Mouse (Mus musculus) stomach, embryonic 14.5 days (tissue): Measurements from ENCODE around the gene Evx2. TPM values are rescaled to one million over a fixed set of nuclear protein-coding genes. Genes with fewer than 3 reads are reported as not detected.

Experiments
- ATAC-seq: fragments of 200-750 bp; cut with Nextera tagmentation; 2 replicates; pipeline ENCODE4 v1.8.0; 2017; ENCODE audit warnings: low read depth, moderate TSS enrichment; ENCODE audit not compliant: insufficient number of reproducible peaks, insufficient read depth, low FRiP score
- H3K27ac ChIP-seq: fragments of 300-500 bp; sonication (generic); 2 replicates; pipeline ENCODE4 v1.5.1; 2014; ENCODE audit warnings: mild to moderate bottlenecking, low read length, moderate library complexity, mixed read lengths
- H3K27me3 ChIP-seq: fragments of 300-500 bp; sonication (generic); 2 replicates; pipeline ENCODE4 v1.6.1; 2014; ENCODE audit warnings: low read length, control low read depth, mixed read lengths; ENCODE audit not compliant: control insufficient read depth, insufficient read depth
- H3K36me3 ChIP-seq: fragments of 300-500 bp; sonication (generic); 2 replicates; pipeline ENCODE4 v1.6.1; 2014; ENCODE audit warnings: mild to moderate bottlenecking, control low read depth, low read length, moderate library complexity, mixed read lengths; ENCODE audit not compliant: control insufficient read depth, insufficient read depth
- H3K4me1 ChIP-seq: fragments of 300-500 bp; sonication (generic); 2 replicates; pipeline ENCODE4 v1.6.1; 2014; ENCODE audit warnings: low read length, control low read depth, mixed read lengths; ENCODE audit not compliant: control insufficient read depth, insufficient read depth
- H3K4me2 ChIP-seq: fragments of 300-500 bp; sonication (generic); replicated peaks from 2 replicates; pipeline ENCODE4 v1.6.1; 2014; ENCODE audit warnings: low read depth, low read length, control low read depth
- H3K4me3 ChIP-seq: fragments of 300-500 bp; sonication (generic); 2 replicates; pipeline ENCODE4 v1.5.1; 2014; ENCODE audit warnings: low read depth, low read length, control low read depth
- H3K9ac ChIP-seq: fragments of 300-500 bp; sonication (generic); replicated peaks from 2 replicates; pipeline ENCODE4 v1.6.1; 2014; ENCODE audit warnings: low read depth, mild to moderate bottlenecking, control low read depth, low read length, moderate library complexity, mixed read lengths
- H3K9me3 ChIP-seq: fragments of 300-500 bp; sonication (generic); 2 replicates; pipeline ENCODE4 v1.6.1; 2016; ENCODE audit warnings: low read depth, low read length, control low read depth; ENCODE audit not compliant: control insufficient read depth
- WGBS: fragments of 180-500 bp; shearing (Covaris S2); extraction: QIAGEN DNeasy Blood & Tissue Kit; methylation state at CpG from one replicate; pipeline ENCODE4 v1.1.7; 2014; 5-methylcytosine and 5-hydroxymethylcytosine counted together
- polyA plus RNA-seq: library from polyadenylated mRNA; unstranded; fragments of >200 nt; fragmentation: Nextera tagmentation; extraction: Ambion mirVana; gene quantifications from 2 replicates; pipeline ENCODE4 v1.2.1, GENCODE M21; 2014

Evx2 gene
- polyA plus RNA-seq, 1 experiment from 2014 or later, result not detected

DNA sequence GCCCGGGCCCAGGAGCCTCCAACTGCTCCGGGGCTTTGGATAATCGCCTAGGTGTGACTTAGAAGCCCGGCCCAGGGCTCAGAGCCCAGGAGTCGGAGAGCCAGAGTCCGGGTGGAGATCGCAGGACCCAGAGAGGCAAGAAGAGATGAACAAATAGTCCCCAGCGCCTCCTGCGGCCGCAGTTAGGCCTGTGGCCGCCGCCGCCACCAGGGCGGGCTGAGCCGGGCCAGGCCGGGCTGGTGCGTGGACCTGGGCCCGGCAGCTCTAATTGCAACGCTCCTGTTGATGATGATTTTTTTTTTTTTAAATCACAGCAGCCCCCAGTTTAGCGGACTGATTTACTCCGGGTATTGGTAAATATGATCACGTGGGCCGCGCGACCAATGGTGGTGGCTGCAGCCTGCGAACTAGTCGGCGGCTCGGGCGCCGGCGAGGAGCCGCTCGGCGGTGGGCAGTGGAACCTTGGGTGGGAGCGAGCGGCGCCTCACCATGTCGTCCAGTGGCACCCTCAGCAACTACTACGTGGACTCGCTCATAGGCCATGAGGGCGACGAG lies 38.3 kb upstream of the Evx2 start, which contains the start of gene Hoxd9:
Hoxd9 (plus strand) TSS at position 161 of the 555 bp plus-strand sequence.
- Histone ChIP-seq H3K4me3 (peak within 1 kb of the TSS; percentile 19), H3K9me3 (no peaks in the 10 kb centered on the region), H3K9ac (no peak within 1 kb of the TSS), H3K27me3 (peaks cover 64% of the 10 kb centered on the region), H3K36me3 (no peaks in the 10 kb centered on the region), H3K4me1 (no peaks in the 10 kb centered on the region), H3K4me2 (peak within 1 kb of the TSS; percentile 28), H3K27ac (no peak within 1 kb of the TSS)
- WGBS, result 1% methylated on average over 43 of the region's 43 CpGs
- no peak for ATAC-seq

DNA sequence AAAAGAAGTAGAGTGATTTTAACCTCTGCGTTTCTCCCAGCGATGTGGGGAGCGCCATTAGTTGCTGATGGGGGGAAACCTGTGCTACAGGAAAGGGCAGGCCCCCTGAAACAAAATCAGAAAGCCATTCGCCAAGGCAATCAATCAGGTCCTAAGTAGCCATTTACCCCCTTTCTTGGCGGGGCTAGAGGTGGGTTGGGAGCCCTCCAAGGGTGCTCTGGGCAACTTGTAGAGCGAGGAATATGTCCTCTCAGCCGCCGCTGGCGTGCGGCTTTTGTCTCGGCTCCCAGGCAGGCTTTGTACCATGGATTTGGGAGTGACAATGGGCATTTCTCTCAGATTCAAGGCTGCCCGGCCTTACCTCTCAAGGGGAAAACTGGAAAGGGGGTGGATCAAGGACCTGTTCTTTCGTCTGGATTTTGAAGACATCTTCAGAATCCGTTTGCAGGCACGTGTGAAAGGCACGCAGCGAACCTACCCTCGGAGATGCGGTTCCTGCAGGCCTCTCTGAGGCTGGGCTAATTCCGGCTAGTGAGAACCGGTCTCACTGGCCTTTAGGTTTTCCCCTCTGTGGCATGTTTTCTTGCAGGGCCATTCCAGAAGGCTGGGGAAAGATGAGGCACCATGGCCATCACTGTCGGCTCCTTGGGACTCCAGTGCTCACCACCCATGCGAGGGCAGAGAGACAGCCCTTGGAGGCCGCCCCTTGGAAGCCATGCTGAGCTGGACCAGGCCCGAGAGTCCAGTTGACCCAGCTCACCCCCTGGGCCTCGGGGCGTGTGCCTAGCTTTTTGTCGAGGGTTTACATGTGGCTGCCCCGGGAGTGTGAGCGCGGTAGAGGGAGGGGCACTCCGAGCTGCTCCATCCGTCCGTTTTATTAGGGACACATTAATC lies 37.3 kb upstream of the Evx2 start:
- no peak overlapping the region for H3K27ac ChIP-seq
- H3K4me2 ChIP-seq, result no peak overlapping the region
- ATAC-seq, result no peak
- no peaks in the 10 kb centered on the region for H3K4me1 ChIP-seq
- 4% methylated on average over 34 of the region's 34 CpGs for WGBS
- no peak overlapping the region for H3K9ac ChIP-seq
- no peaks in the 10 kb centered on the region for H3K9me3 ChIP-seq
- H3K27me3 ChIP-seq, result peaks cover 73% of the 10 kb centered on the region
- no peak overlapping the region for H3K4me3 ChIP-seq
- no peaks in the 10 kb centered on the region for H3K36me3 ChIP-seq

DNA sequence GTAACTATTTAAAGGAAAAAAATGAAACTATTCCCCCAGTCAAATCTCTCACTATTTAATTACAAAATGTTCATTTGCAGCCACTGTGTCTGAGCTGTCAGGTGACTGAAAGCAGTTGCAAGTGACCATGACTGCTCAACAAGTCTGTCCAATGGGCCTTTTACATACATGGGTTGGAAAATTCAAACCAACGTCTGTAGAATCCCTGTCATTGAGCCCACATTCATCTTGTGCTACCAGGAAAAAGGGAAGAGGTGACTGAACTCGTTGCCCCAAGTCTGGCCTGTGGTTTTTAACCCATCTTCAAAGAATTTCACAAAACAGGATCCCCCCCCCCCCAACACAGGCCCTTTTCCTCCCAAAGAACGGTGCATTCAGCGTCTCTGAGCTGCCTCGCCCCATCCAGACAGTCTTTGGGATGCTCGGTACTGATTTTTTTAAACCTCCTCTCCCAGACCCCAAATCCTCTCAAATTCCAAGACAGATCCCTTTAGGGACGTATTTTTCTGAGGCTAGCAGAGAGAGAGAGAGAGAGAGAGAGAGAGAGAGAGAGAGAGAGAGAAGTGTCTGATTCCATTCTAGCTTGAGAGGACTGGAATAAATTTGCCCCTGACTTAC lies 36.6 kb upstream of the Evx2 start:
- H3K27me3 ChIP-seq, result peaks cover 76% of the 10 kb centered on the region
- no peak overlapping the region for H3K9ac ChIP-seq
- H3K4me3 ChIP-seq, result no peak overlapping the region
- no peaks in the 10 kb centered on the region for H3K9me3 ChIP-seq
- H3K36me3 ChIP-seq, result no peaks in the 10 kb centered on the region
- H3K4me1 ChIP-seq, result no peaks in the 10 kb centered on the region
- no peak overlapping the region for H3K27ac ChIP-seq
- H3K4me2 ChIP-seq, result no peak overlapping the region
- no peak for ATAC-seq
- WGBS, result 2% methylated on average over 7 of the region's 7 CpGs

DNA sequence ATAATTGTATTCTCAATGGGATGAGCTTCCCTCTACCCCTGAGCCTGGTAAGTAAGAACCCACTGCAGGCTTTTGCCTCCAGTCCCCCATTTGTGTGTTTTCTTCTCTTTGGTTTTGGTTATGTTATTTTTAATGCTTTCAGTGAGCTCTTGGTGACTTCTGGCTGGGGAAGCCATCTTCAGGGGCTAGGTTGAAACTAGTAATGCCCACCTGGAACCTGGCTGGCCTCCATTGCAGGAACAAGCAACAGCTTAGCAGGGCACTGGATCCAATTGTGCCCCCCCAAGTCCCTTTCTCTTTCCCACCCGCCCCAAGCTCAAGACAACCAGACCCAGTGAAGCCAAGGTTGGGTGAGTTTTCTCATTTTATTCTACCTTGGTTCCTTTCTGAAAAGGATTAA lies 36.0 kb upstream of the Evx2 start:
- H3K4me1 ChIP-seq, result no peaks in the 10 kb centered on the region
- no peaks in the 10 kb centered on the region for H3K36me3 ChIP-seq
- no peak overlapping the region for H3K27ac ChIP-seq
- peaks cover 71% of the 10 kb centered on the region for H3K27me3 ChIP-seq
- no peak overlapping the region for H3K4me3 ChIP-seq
- 6% methylated on average over 1 of the region's 1 CpGs for WGBS
- H3K9ac ChIP-seq, result no peak overlapping the region
- no peaks in the 10 kb centered on the region for H3K9me3 ChIP-seq
- ATAC-seq, result no peak
- H3K4me2 ChIP-seq, result no peak overlapping the region

DNA sequence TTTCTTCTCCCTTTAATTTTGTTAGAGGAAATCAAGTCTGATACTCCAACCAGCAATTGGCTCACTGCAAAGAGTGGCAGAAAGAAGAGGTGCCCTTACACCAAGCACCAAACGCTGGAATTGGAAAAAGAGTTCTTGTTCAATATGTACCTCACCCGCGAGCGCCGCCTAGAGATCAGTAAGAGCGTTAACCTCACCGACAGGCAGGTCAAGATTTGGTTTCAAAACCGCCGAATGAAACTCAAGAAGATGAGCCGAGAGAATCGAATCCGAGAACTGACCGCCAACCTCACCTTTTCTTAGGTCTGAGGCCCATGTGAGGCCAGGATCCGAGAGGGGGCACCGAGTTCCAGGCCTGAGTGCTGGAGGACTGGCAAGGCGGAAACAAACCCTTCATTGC lies 34.7 kb upstream of the Evx2 start:
- H3K36me3 ChIP-seq, result no peaks in the 10 kb centered on the region
- H3K27me3 ChIP-seq, result peaks cover 72% of the 10 kb centered on the region
- H3K4me2 ChIP-seq, result no peak overlapping the region
- H3K27ac ChIP-seq, result no peak overlapping the region
- H3K9me3 ChIP-seq, result no peaks in the 10 kb centered on the region
- H3K9ac ChIP-seq, result no peak overlapping the region
- ATAC-seq, result no peak
- H3K4me1 ChIP-seq, result no peaks in the 10 kb centered on the region
- WGBS, result 2% methylated on average over 16 of the region's 16 CpGs
- H3K4me3 ChIP-seq, result no peak overlapping the region

DNA sequence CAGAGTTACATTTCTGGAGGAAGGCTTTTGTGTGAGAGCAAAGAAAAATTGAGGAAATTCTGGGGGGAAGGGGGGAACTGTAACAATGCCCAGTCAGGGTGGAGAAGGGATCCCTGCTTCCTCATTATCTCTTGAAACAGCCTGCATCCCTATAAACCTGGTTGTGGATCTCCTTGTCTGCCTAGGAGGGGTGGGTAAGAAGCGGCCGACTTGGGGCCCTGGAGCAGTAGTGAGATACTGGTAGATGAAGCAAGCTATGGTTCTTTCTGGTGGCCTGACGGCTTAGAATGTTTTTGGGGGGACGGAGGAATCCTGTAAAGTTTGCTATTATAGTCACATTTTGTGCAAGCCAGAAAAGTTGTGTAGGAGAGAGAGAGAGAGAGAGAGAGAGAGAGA lies 34.1 kb upstream of the Evx2 start:
- no peak overlapping the region for H3K9ac ChIP-seq
- H3K4me1 ChIP-seq, result no peaks in the 10 kb centered on the region
- H3K4me2 ChIP-seq, result no peak overlapping the region
- H3K36me3 ChIP-seq, result no peaks in the 10 kb centered on the region
- H3K27me3 ChIP-seq, result peaks cover 73% of the 10 kb centered on the region
- no peak overlapping the region for H3K4me3 ChIP-seq
- WGBS, result 12% methylated on average over 4 of the region's 4 CpGs
- no peaks in the 10 kb centered on the region for H3K9me3 ChIP-seq
- no peak for ATAC-seq
- H3K27ac ChIP-seq, result no peak overlapping the region

DNA sequence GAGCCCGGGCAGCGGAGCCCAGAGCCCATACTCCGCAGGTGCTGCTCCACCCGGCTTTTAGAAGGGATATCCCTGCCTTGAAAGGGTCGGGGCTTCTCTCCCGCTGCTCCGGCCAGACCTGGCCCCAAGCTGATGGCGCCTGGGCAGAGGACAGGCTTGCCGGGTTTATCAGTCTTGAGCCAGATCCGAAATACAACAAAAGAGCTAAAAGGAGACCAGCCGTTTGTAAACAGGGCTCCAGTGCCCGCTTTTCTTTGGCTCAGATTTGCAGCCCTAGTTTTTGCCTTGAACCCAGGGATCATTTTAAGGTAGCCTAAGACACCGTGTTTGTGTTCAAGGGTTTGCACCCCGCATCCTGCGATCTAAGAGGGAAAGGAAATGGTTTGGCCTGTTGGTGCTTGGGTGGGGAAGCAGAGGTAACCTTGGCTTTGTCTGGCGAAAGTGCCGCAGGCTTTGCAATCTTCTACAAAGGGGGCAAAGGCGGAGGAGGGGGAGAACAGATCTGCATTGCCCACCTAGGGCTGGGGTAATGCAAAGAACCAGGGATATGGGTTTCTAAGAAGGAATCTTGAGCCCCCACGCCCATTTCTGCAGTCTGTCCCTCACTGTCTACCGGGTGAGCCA lies 33.6 kb upstream of the Evx2 start:
- Histone ChIP-seq H3K9me3 (no peaks in the 10 kb centered on the region), H3K36me3 (no peaks in the 10 kb centered on the region), H3K4me1 (no peaks in the 10 kb centered on the region), H3K9ac (no peak overlapping the region), H3K4me3 (no peak overlapping the region), H3K27me3 (peaks cover 77% of the 10 kb centered on the region), H3K4me2 (no peak overlapping the region), H3K27ac (no peak overlapping the region)
- ATAC-seq, result no peak
- 2% methylated on average over 20 of the region's 20 CpGs for WGBS

DNA sequence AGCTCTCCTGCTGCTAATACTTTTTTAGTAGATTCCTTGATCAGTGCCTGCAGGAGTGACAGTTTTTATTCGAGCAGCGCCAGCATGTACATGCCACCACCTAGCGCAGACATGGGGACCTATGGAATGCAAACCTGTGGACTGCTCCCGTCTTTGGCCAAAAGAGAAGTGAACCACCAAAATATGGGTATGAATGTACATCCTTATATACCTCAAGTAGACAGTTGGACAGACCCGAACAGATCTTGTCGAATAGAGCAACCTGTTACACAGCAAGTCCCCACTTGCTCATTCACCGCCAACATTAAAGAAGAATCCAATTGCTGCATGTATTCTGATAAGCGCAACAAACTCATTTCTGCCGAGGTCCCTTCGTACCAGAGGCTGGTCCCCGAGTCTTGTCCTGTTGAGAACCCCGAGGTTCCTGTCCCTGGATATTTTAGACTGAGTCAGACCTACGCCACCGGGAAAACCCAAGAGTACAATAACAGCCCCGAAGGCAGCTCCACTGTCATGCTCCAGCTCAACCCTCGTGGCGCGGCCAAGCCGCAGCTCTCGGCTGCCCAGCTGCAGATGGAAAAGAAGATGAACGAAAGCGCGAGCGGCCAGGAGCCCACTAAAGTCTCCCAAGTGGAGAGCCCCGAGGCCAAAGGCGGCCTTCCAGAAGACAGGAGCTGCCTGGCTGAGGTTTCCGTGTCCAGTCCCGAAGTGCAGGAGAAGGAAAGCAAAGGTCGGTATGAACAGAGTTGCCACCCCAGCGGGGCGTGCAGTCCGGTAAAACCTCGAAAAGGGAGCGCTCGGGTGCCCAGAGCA lies 32.8 kb upstream of the Evx2 start:
- H3K4me2 ChIP-seq, result no peak overlapping the region
- peaks cover 80% of the 10 kb centered on the region for H3K27me3 ChIP-seq
- H3K4me1 ChIP-seq, result no peaks in the 10 kb centered on the region
- H3K9me3 ChIP-seq, result no peaks in the 10 kb centered on the region
- WGBS, result 4% methylated on average over 35 of the region's 35 CpGs
- no peak for ATAC-seq
- no peak overlapping the region for H3K9ac ChIP-seq
- no peak overlapping the region for H3K4me3 ChIP-seq
- H3K36me3 ChIP-seq, result no peaks in the 10 kb centered on the region
- no peak overlapping the region for H3K27ac ChIP-seq
